Mouse (Mus musculus) heart, postnatal 25 days (tissue): ENCODE results near the gene B4galnt3. TPM values are rescaled to one million over a fixed set of nuclear protein-coding genes. Genes with fewer than 3 reads are reported as not detected.
"Not testable (repeated sequence)": the region's sequence is repeated elsewhere in the genome, so short reads cannot be mapped to it uniquely, and the experiment has no call there.

Experiments
- DNase-seq: peaks from one replicate; pipeline ENCODE4 v3.0.0; 2022; ENCODE audit warnings: low spot score
- intact Hi-C: fragments of 180-260 bp; cut with DNase I; formaldehyde crosslinking; loops from one replicate; pipeline ENCODE4 v1.15.1; 2025
- total RNA-seq, 2 experiments: library from RNA; stranded (reverse); gene quantifications; 2 replicates each; pipeline ENCODE4 v1.2.3; 2021

The B4galnt3 gene
- under 1 TPM; 0.18 to 0.22 TPM for total RNA-seq

DNA sequence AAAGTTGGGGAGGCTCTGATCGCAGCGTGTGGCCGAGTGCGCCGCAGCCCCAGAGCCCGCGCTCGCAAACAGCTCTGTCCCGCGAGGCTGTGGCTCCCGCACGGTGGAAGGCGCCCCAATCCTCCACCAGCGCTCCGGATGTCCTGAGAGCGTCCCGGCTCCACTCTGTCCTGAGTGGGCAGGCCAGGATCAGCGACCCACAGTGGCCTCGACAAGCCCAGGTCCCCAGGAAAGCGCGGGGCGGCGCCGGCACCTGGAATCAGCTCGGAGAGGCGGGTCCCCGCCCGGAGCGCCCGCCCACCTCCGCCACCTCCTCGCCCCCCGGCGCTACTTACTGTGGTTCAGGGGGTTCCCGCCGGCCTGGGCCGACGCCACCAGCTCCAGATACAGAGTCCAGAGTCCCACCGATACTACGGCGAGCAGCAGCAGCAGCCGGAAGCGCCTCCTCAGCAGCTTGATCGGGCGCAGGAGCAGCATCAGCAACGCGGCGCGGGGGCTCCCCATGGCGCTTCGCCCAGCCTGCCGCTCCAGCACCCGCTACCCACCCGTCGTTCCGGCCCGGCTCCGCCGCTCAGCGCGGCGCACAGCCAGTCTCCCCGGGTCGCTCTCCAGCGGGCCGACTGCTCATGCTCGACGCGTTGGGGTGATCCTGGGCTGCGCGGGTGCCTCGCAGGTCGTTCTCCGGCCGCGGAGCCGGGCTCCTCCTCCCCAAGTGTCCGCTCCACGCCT lies at the start of gene B4galnt3, which contains the start of gene D330020A13Rik:
Gene B4galnt3, minus strand, starts transcription at position 504 of the 729 bp plus-strand sequence.
Gene D330020A13Rik, plus strand, starts transcription at position 309 of the 729 bp plus-strand sequence.
- DNase-seq, result no peak
- intact Hi-C loops, result no loop called here

DNA sequence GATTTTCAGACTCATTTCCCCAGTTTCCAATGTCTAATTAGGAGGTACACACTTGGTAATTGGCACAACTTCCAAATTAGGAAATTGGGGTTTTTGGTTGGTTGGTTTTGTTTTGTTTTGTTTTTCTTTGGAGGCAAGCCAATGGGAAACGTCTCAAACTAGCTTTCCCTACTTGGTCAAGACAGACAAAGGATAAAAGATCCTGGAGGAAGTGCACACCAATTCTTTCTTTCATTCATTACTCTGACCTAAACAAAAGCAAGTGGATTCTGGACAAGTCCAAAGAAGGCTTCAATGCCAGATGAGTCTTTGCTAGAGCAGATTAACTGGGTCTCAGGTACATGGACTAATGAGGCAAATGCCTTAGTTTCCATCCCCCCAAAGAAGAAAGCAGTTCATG lies 49.6 kb upstream of the B4galnt3 start:
- intact Hi-C loops, result no loop called here
- DNase-seq, result no peak

DNA sequence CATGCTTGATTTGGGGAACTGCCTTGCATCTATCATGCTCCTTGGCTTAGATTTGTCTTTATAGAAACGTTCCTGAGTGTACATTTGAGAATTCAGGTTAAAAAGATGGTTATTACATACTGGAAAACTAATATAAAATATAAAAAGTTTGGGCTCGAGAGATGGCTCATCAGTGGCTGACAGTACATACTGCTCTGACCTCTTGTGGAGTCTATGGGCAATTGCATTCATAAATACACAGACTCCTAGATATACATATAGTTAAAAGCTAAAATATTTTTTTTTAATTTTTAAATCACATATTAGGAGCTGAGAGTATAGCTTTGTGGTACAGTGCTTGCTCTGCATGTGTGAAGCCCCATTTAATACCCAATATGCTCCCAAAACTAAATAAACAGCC lies 38.0 kb upstream of the B4galnt3 start:
- no peak for DNase-seq
- intact Hi-C loops, result no loop called here

DNA sequence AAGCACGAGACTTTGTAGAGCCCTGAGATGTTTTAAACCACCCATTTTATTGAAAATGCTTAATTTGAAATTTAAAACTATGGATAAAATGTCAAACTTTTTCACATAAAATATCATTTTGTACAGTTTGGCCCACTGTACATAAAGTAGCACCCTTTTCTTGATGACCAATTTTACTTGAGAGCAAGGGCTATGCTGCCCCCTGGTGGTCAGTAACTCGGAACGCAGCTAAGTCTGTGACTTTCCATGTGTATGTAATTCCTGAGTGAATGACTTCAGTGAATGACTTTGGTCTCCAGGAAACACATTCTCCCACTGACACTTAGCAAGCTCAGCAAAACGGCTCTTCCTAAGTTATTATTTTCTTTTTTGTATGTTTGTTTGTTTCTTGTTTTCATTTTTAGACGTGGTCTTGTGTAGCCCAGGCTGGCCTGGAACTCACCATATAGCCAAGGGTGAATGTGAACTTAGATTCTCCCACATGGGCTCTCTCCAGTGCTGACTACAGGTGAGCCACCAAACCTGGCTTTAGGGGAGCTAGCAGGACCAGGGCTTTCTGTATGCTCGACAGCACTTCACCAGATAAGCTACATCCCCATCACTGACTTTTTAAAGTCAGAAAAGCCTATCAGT lies 30.1 kb upstream of the B4galnt3 start:
- peak; percentile 16 for DNase-seq
- intact Hi-C loops, result loop anchor here (1.0 to 10.0 kb wide), 3 partner anchors 102 to 542 kb away; no protein-coding TSS in a partner anchor

DNA sequence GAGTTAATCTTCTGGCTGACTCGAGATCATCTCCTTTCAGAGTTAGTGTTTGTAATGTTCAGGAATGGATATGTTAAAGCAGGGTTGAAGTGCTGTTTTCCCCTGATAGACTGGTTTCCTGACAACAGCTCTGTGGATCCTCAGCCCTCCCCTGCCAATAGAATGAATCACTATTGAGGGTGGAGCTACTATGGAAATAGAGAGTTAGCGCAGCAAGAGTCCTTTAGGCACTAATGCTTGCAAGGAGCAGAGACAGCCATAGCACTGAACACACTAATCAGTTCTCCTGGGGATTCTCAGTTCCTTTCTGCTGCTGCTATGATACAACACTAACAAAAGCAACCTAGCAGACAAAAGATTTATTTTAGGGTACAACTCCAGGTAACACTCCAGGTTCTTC lies 26.0 kb upstream of the B4galnt3 start:
- intact Hi-C loops, result loop anchor here (5.0 to 10.0 kb wide), 2 partner anchors 316 to 538 kb away; no protein-coding TSS in a partner anchor
- DNase-seq, result no peak

GRCm38 (mm10) chr6:120319129-120319528 lies 24.8 kb upstream of the B4galnt3 start:
- DNase-seq, result no peak
- intact Hi-C loops, result no loop called here

DNA sequence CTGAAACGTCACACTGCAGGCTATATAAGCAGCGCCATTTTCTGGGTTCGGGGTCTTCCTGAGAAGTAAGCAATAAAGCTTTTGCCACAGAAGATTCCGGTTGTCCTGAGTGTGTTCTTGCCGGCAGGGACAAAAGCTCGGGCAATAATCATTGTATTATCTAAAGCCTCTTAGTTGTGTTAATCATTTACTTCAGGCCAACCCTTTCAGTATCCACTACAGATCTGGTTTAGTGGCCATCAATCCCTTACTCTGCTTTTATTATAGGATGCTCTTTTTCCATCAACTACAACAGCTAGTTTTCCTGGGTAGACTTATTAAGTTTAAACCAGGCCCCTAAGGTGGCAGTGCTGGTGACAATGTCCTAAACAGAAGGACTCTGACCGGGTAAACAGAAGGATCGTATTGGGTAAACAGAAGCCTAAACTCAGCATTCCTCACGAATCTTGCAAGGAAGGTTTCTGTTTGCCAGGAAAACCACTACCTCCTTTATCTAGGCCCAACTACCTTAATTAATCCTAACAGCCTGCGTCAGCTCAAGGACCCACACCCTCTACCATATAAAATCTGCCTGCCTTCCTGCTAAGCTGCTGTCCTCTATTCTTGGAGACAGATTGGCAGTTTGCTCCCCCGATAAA lies 24.1 kb upstream of the B4galnt3 start:
- intact Hi-C loops, result no loop called here
- DNase-seq, result no peak

DNA sequence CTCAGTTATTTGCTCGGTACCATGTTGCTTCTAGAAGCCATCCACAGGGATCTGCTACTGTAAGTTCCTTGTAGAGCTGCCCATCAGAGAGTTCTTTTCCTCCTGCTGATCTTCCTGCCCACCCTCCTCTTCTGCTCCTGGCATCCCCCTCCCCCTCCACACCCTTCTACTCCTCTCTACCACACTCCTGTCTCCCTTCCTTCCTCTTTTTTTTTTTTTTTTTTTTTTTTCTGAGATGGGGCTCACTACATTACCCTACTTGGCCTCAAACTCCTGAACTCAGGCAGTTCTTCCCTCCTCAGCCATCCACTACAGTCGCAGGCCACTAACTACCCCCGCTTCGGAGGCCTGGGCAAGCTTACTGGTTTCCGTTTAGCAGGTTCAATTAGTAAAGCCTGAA lies 18.1 kb upstream of the B4galnt3 start:
- no peak for DNase-seq
- intact Hi-C loops, result no loop called here

GRCm38 (mm10) chr6:120309787-120310186 lies 15.4 kb upstream of the B4galnt3 start:
- DNase-seq, result no peak
- intact Hi-C loops, result no loop called here

- intact Hi-C loops, result no loop called here
- DNase-seq, result no peak
Measured at GRCm38 (mm10) chr6:120309338-120309737, 15.0 kb upstream of the B4galnt3 start.

- DNase-seq, result peak; percentile 5
- intact Hi-C loops, result no loop called here
Measured at GRCm38 (mm10) chr6:120306859-120307594, 12.7 kb upstream of the B4galnt3 start.

DNA sequence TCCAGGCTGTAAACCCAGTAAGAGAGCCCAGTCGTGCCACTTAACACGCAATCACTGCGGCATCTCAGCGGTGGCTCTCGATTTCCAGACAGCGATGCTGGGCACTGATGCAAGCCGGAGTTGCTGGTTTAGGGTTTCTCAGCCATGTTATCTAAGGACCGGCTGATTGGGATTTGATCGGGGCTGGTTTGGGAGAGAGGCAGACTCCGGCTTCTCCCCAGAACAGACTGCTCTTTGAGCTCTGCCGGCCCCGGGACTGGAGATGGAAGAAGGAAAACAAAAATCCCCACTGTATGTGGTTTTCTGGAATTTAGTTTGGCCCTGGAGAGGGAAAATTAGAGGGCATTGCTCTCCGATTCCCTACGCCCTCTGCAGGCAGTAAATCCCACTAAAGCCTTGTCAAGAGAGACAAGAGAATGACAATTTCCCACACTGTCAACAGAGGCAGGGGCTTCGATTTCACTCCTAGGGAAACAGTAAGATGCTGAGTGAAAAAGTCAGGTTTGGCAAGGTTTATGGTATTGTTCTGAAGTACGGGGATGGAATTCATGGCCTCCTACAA lies 8.5 kb upstream of the B4galnt3 start:
- intact Hi-C loops, result no loop called here
- DNase-seq, result no peak

DNA sequence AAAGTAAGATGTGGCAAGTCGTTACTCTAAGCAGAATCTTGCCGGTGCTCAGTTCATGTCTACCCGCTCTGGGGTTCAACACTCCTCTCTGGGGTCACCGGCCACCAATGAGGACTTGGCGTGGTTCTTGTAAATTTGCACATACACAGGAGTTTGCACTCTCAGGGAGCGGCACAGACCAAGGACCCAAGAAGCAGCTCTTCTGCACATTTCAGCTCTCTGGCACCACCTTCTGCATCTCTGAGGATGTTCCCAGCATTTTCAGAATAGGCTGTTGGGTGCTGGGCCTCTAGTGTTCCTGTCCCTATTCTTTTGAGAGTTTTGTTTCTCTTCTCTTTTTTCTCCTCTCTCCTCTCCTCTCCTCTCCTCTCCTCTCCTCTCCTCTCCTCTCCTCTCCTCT lies 6.8 kb upstream of the B4galnt3 start:
- DNase-seq, result no peak
- intact Hi-C loops, result loop anchor here (1.0 kb wide), 1 partner anchor 78 kb away; no protein-coding TSS in a partner anchor

- intact Hi-C loops, DNase-seq: not testable (repeated sequence)
Measured at GRCm38 (mm10) chr6:120296589-120296988, 2.2 kb upstream of the B4galnt3 start.

- no peak for DNase-seq
- intact Hi-C loops, result no loop called here
Measured at GRCm38 (mm10) chr6:120294785-120295133, 400 bp upstream of the B4galnt3 start.

DNA sequence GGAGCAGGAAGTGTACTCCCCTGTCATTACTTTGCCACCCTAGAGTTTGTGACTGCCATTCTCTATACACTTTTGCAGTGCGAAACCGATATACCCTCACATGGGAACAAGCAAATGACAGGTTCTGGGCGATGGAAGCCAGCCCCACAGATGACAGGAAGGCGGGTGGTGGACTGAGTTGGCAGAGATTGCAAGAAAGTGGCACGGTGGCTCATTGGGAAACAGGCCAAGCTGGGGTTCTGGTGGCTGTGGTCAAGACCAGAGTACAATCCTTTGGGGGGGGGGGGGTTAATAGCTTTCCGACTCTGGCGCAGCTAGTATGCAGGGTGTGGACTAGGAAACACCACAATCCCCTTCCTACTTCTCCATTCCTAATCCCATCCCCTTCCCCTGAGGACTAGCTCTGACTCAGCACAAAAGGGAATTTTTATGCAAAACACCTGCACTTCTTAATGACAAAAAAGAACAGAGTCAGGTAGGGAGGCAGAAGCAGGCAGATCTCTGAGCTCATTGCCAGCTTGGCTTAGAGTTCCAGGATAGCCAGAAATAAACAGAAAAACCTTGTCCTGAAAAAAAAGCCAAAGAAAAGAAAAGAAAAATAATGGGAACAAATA lies 2.9 kb downstream of the B4galnt3 start:
- intact Hi-C loops, result no loop called here

DNA sequence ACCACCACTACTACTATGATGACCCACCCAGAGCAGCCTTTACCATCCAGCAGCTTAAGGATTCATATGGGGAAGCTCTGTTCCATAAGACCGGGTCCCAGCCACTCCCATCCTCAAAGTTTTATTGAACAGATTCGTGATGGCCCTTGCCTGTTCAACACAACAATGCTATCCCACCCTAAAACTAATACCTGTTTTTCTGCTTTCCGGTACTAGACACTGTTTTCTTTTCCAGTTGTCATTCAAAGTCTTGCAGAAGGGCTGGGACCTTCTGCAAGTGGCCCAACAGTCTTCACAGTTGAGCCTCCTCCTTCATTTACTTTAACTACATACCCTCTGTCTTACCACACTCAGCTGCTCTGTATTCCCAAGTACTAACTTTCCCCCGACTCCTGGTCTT lies 4.9 kb downstream of the B4galnt3 start:
- intact Hi-C loops, result no loop called here
- no peak for DNase-seq

More for the DNA sequence above, 2.9 kb downstream of the B4galnt3 start:
- DNase-seq, result no peak

GRCm38 (mm10) chr6:120288541-120288940 lies 5.8 kb downstream of the B4galnt3 start:
- DNase-seq, result no peak
- intact Hi-C loops, result no loop called here

DNA sequence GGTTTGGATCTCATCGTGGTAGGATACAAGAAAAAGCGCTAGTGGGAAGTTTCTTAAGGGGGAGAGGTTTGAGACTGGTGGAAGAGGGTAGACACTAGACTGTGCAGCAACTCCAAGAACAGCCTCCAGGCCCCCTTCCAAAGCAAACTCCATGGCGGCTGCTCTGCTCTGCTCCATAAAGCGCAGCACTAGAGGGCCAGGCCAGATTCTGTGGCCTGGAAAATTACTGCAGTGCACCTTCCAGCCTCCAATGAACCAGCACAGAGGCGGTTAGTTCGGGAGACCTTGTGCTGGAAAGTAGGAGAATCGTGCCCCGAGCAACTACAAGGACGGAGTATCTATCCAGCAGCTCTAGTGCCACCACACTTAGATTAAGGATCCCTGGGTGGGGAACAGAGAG lies 7.1 kb downstream of the B4galnt3 start:
- intact Hi-C loops, result no loop called here
- no peak for DNase-seq
